Comparison of ENCODE assay signal across 28 mouse cellular contexts in genomic region chr3:37716992-37717391, GRCm38 (mm10). TPM values are rescaled to one million over a fixed set of nuclear protein-coding genes. Genes with fewer than 3 reads are reported as not detected.
A peak's percentile ranks its signal among the peaks of the same experiment; 100 is the strongest.
DNase-seq lines count a peak whose midpoint lies in the region; ATAC-seq and TF ChIP-seq lines count a peak whose summit lies in the region.
"Had no signal": no experiment of that assay in that cellular context is flagged by ENCODE, and none has a peak within 500 bp of the region (broad histone marks: within the 10 kb centered on the region; RNA-seq: fewer than 3 reads in every experiment).

No protein-coding gene starts in this region.

- TF ChIP-seq CTCF in lung, adult 2 months (IDR thresholded peaks at IDR 0.05; ENCODE audit: insufficient read depth, low read length): no peak
- TF ChIP-seq CTCF in lung, postnatal 0 days (IDR thresholded peaks at IDR 0.05): no peak

- WGBS in lung, embryonic 15.5 days: 49% methylated on average over 2 of the region's 2 CpGs
- WGBS in lung, adult 2 months: 59% methylated on average over 2 of the region's 2 CpGs
- WGBS in limb, embryonic 10.5 days: 84% methylated on average over 2 of the region's 2 CpGs
- WGBS in lung, postnatal 0 days: 49% methylated on average over 2 of the region's 2 CpGs

- no peaks in the 10 kb centered on the region for H3K9me3 ChIP-seq in lung, embryonic 15.5 days
- H3K9me3 ChIP-seq in limb, embryonic 10.5 days (replicated peaks): no peaks in the 10 kb centered on the region
- H3K9me3 ChIP-seq in lung, postnatal 0 days (ENCODE audit: low read length): no peaks in the 10 kb centered on the region
- H3K9me3 ChIP-seq: embryonic facial prominence, embryonic 13.5 days; forebrain, embryonic 12.5 days; forebrain, embryonic 15.5 days; G1E; hindbrain, embryonic 13.5 days had no signal

- no peak for ATAC-seq in lung, embryonic 15.5 days (ENCODE audit: borderline replicate concordance, extremely low read depth, low FRiP score, low TSS enrichment)
- ATAC-seq in lung, postnatal 0 days: peak; percentile 90
- ATAC-seq: forebrain, embryonic 15.5 days; hindbrain, embryonic 16.5 days; Patski had no signal

- peaks cover 13% of the 10 kb centered on the region for H3K4me1 ChIP-seq in lung, embryonic 15.5 days
- H3K4me1 ChIP-seq in lung, adult 2 months (ENCODE audit: control insufficient read depth, insufficient read depth, low read length): no peaks in the 10 kb centered on the region
- H3K4me1 ChIP-seq in limb, embryonic 10.5 days: peaks cover 26% of the 10 kb centered on the region
- H3K4me1 ChIP-seq in lung, postnatal 0 days (ENCODE audit: insufficient read depth, low read depth, low read length): no peaks in the 10 kb centered on the region
- H3K4me1 ChIP-seq: forebrain, embryonic 15.5 days; hindbrain, embryonic 13.5 days had no signal

- no peak overlapping the region for H3K4me3 ChIP-seq in lung, embryonic 15.5 days
- no peak overlapping the region for H3K4me3 ChIP-seq in lung, adult 2 months (replicated peaks; ENCODE audit: extremely low read depth, low read depth, low read length)
- no peak overlapping the region for H3K4me3 ChIP-seq in limb, embryonic 10.5 days
- no peak overlapping the region for H3K4me3 ChIP-seq in lung, postnatal 0 days (ENCODE audit: low read depth, low read length)
- H3K4me3 ChIP-seq: embryonic facial prominence, embryonic 13.5 days; erythroblast, embryonic 14.5 days; forebrain, embryonic 12.5 days; forebrain, embryonic 15.5 days; heart, adult 2 months; hindbrain, embryonic 13.5 days had no signal

- DNase-seq in lung, adult 2 months: no peak
- DNase-seq in limb, embryonic 10.5 days (ENCODE audit: low spot score): no peak
- peak; percentile 92 for DNase-seq in lung, postnatal 0 days (ENCODE audit: low spot score)
- DNase-seq in lung, postnatal 36 days: peak; percentile 67
- no peak for DNase-seq in layer of hippocampus, postnatal 14 days (ENCODE audit: low spot score in 2 of 2)
- DNase-seq in urinary bladder, adult 2 months (ENCODE audit: low spot score): no peak
- DNase-seq in adrenal gland, adult (ENCODE audit: inconsistent age in 2 of 2, low spot score in 1 of 2): no peak
- DNase-seq: adrenal gland, adult 8-10 months; adrenal gland, postnatal 25 days; B cell, adult 2 months; cerebellum, adult 18-20 months; cerebellum, adult 9-11 months; cerebellum, postnatal 25 days; gastrocnemius, postnatal 10 days; gastrocnemius, postnatal 36 days; heart, adult 2 months had no signal

- TF ChIP-seq EP300 in lung, postnatal 0 days (IDR thresholded peaks at IDR 0.05): peak; percentile 85

- H3K27me3 ChIP-seq in lung, embryonic 15.5 days: no peaks in the 10 kb centered on the region
- peaks cover 17% of the 10 kb centered on the region; the same call in 1 of the 2 replicates for H3K27me3 ChIP-seq in limb, embryonic 10.5 days (ENCODE audit: low read depth, poor library complexity, severe bottlenecking)
- no peaks in the 10 kb centered on the region for H3K27me3 ChIP-seq in lung, postnatal 0 days (replicated peaks; ENCODE audit: insufficient read depth, low read length)
- H3K27me3 ChIP-seq: CH12.LX; embryonic facial prominence, embryonic 13.5 days; forebrain, embryonic 15.5 days; Patski had no signal

- no peak overlapping the region for H3K9ac ChIP-seq in lung, embryonic 15.5 days
- H3K9ac ChIP-seq in lung, postnatal 0 days (replicated peaks; ENCODE audit: low read depth): no peak overlapping the region
- H3K9ac ChIP-seq: embryonic facial prominence, embryonic 13.5 days; forebrain, embryonic 12.5 days; forebrain, embryonic 15.5 days; hindbrain, embryonic 13.5 days had no signal

- TF ChIP-seq POLR2A in lung, adult 2 months (IDR thresholded peaks at IDR 0.05; ENCODE audit: borderline replicate concordance, extremely low read depth, low read depth, low read length): no peak

- peak overlapping the region; percentile 24; the same call in 1 of the 2 replicates for H3K27ac ChIP-seq in lung, embryonic 15.5 days
- H3K27ac ChIP-seq in limb, embryonic 10.5 days: peak overlapping the region; percentile 68
- H3K27ac ChIP-seq in lung, postnatal 0 days (ENCODE audit: low read length): peak overlapping the region; percentile 22; the same call in 1 of the 2 replicates
- H3K27ac ChIP-seq: embryonic facial prominence, embryonic 13.5 days; forebrain, embryonic 12.5 days; forebrain, embryonic 15.5 days; heart, adult 2 months; hindbrain, embryonic 13.5 days had no signal

- no peaks in the 10 kb centered on the region for H3K36me3 ChIP-seq in lung, embryonic 15.5 days
- no peaks in the 10 kb centered on the region for H3K36me3 ChIP-seq in limb, embryonic 10.5 days
- H3K36me3 ChIP-seq in lung, postnatal 0 days (ENCODE audit: insufficient read depth, low read length): no peaks in the 10 kb centered on the region
- H3K36me3 ChIP-seq: embryonic facial prominence, embryonic 13.5 days; forebrain, embryonic 12.5 days; forebrain, embryonic 15.5 days; G1E; hindbrain, embryonic 13.5 days had no signal

- no peak overlapping the region for H3K4me2 ChIP-seq in lung, embryonic 15.5 days
- no peak overlapping the region for H3K4me2 ChIP-seq in lung, postnatal 0 days (replicated peaks; ENCODE audit: low read depth, low read length)
- H3K4me2 ChIP-seq: embryonic facial prominence, embryonic 13.5 days; forebrain, embryonic 12.5 days; forebrain, embryonic 15.5 days; heart, embryonic 11.5 days; hindbrain, embryonic 13.5 days had no signal

RNA-seq across cellular contexts. Expression of gene Gm5148, which starts 7.3 kb away (rescaled TPM):
- 4.7 and 5.8 TPM in 2 replicates for polyA plus RNA-seq in lung, embryonic 15.5 days (2015; fragmentation: Nextera tagmentation; extraction: Ambion mirVana)
- polyA plus RNA-seq in lung, adult 2 months (2012; rRNA removed): 7.1 and 9.5 TPM in 2 replicates
- 4.6 and 5.7 TPM in 2 replicates for polyA plus RNA-seq in limb, embryonic 10.5 days (2016; fragmentation: Nextera tagmentation; extraction: Ambion mirVana)
- 10.1 and 11.7 TPM in 2 replicates for polyA plus RNA-seq in lung, postnatal 0 days (2015; fragmentation: Nextera tagmentation; extraction: Ambion mirVana)
- 1 to 10 TPM; 2.2 TPM for total RNA-seq in layer of hippocampus, postnatal 14 days (2021)
- polyA plus RNA-seq in urinary bladder, adult 2 months (2012; rRNA removed): 5.0 and 6.5 TPM in 2 replicates
- total RNA-seq: gastrocnemius, postnatal 36 days; heart, postnatal 25 days had no signal

Comparison
In these comparisons a context has a peak if more than half of its experiments do, and no peak if none do; other contexts are left out.
1. DNase-seq: peak in lung, postnatal 0 days (single experiment) and lung, postnatal 36 days (single experiment); none in lung, adult 2 months (single experiment), limb, embryonic 10.5 days (single experiment), layer of hippocampus, postnatal 14 days (0 of 2), urinary bladder, adult 2 months (single experiment) and adrenal gland, adult (0 of 2).
2. Peak in every context shown above with its lines, with median percentiles within 50 percentile points of each other: H3K27ac ChIP-seq.